Mouse (Mus musculus) kidney, adult 2 months (tissue): Measurements from ENCODE around the gene Zfp988. TPM values are rescaled to one million over a fixed set of nuclear protein-coding genes. Genes with fewer than 3 reads are reported as not detected.
"Not testable (repeated sequence)": the region's sequence is repeated elsewhere in the genome, so short reads cannot be mapped to it uniquely, and the experiment has no call there.

Experiments
- DNase-seq: peaks from one replicate; pipeline ENCODE4 v3.0.0; 2021
- H3K27ac ChIP-seq: fragments of 200-500 bp; 2 replicates; pipeline ENCODE4 v1.5.1; 2012; ENCODE audit warnings: low read depth, low read length, control low read depth, inconsistent platforms; ENCODE audit not compliant: insufficient read depth
- H3K27me3 ChIP-seq: fragments of 200-500 bp; replicated peaks from 2 replicates; pipeline ENCODE4 v1.6.1; 2012; ENCODE audit warnings: mild to moderate bottlenecking, moderate library complexity, low read length, inconsistent platforms; ENCODE audit not compliant: control insufficient read depth, insufficient read depth
- H3K36me3 ChIP-seq: fragments of 200-500 bp; 2 replicates; pipeline ENCODE4 v1.6.1; 2012; ENCODE audit warnings: mild to moderate bottlenecking, moderate library complexity, low read length, inconsistent platforms; ENCODE audit not compliant: control insufficient read depth, insufficient read depth
- H3K4me1 ChIP-seq: fragments of 200-500 bp; 2 replicates; pipeline ENCODE4 v1.6.1; 2011; ENCODE audit warnings: low read length; ENCODE audit not compliant: control insufficient read depth, insufficient read depth
- H3K4me3 ChIP-seq: fragments of 200-500 bp; 2 replicates; pipeline ENCODE4 v1.5.1; 2011; ENCODE audit warnings: mild to moderate bottlenecking, low read depth, low read length, control low read depth; ENCODE audit not compliant: insufficient read depth
- WGBS: fragments of 180-500 bp; shearing (Covaris S2); methylation state at CpG from one replicate; pipeline ENCODE4 v1.1.7; 2018; 5-methylcytosine and 5-hydroxymethylcytosine counted together
- polyA plus RNA-seq: library from polyadenylated mRNA; depleted of rRNA; stranded (reverse); fragments of >200 nt; gene quantifications from 2 replicates; pipeline ENCODE4 v1.2.3, GENCODE M21; 2012

Gene Zfp988
- polyA plus RNA-seq, 1 experiment: not detected

GRCm38 (mm10) chr4:147345061-147345554 is 39.6 kb downstream of the Zfp988 start:
- WGBS: 87% methylated on average over 2 of the region's 2 CpGs
- H3K4me1 ChIP-seq, H3K27ac ChIP-seq, H3K36me3 ChIP-seq, H3K4me3 ChIP-seq, H3K27me3 ChIP-seq: not testable (repeated sequence)
- peak; percentile 21 for DNase-seq

DNA sequence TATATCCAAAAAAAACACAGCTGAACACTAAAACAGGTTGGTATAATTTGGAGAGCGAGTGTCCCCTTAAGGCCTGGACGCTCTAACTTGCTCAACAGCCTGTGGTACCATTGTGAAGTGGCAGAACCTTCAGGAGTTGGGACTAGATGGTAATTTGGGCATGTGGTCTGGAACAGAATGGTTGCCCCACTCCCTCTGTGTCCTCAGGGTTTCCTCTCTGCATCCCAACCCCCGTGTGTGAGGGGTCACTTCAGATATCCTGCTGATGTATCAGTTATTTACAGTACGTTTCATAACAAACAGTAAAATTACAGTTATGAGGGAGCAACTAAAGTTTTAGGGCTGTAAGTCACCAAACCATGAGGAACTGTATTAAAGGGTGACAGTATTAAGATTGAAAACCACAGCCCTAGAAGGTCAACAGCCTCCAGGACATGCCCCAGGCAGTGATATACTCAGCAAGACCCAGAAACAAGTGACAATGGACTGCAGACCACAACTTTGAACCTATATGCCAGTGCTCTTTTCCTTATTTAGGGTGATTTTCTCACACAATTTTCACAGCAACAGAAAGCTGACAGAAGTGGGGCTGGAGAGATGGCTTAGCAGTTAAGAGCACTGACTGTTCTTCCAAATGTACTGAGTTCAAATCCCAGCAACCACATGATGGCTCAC is 41.0 kb downstream of the Zfp988 start:
- WGBS: 61% methylated on average over 4 of the region's 4 CpGs
- H3K36me3 ChIP-seq, H3K4me1 ChIP-seq, H3K27ac ChIP-seq, H3K27me3 ChIP-seq, DNase-seq, H3K4me3 ChIP-seq: not testable (repeated sequence)

GRCm38 (mm10) chr4:147347300-147347699 is 41.8 kb downstream of the Zfp988 start:
- H3K27ac ChIP-seq: not testable (repeated sequence)
- 64% methylated on average over 4 of the region's 4 CpGs for WGBS

DNA sequence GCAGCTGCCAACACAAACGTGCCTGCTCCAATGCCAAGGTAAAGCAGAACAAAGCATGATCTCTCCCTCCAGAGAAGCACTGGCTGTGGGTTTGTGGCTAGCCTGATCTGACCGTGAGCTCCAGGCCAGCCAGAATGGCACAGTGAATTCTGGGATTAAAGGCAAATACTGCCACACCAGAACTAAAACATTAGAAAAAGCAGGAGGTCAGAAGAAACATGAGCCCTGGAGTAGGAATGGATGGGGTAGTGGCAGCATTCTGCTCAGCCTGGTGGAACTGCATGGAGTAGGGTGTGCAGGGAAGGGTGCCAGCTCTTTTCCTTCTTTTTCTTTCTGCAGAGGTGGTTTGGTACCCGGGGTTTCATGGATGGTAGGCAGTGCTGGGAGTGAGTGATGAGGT is 42.4 kb downstream of the Zfp988 start:
- not testable (repeated sequence) for H3K36me3 ChIP-seq, H3K4me1 ChIP-seq, H3K27ac ChIP-seq, H3K4me3 ChIP-seq, H3K27me3 ChIP-seq
- DNase-seq: peak; percentile 9
- 75% methylated on average over 2 of the region's 3 CpGs for WGBS

More at GRCm38 (mm10) chr4:147347300-147347699, 41.8 kb downstream of the Zfp988 start:
- not testable (repeated sequence) for H3K27me3 ChIP-seq, H3K4me3 ChIP-seq, DNase-seq, H3K4me1 ChIP-seq, H3K36me3 ChIP-seq

DNA sequence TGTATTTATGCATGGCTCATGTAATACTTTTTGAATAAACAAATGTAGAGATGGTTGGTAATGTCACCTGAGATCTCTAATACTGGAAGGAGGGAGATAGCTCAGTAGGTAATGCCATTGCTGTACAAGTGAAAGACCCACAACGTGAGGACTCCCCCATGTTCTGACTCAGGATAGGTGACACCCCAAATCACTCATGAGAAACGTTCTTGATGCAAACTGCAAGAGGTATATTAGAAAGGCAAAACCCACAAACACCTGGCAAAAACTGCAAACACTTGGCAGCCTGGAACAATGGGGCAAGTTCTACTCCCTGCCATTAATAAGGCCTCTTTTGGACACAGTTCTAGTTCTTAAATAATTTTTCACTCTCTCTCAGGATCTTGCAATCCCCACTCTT is 42.9 kb downstream of the Zfp988 start:
- not testable (repeated sequence) for DNase-seq, H3K36me3 ChIP-seq, H3K27ac ChIP-seq, H3K4me3 ChIP-seq, H3K4me1 ChIP-seq, H3K27me3 ChIP-seq
- WGBS: 72% methylated on average over 2 of the region's 2 CpGs

- not testable (repeated sequence) for H3K27me3 ChIP-seq, H3K36me3 ChIP-seq, H3K27ac ChIP-seq, H3K4me1 ChIP-seq, H3K4me3 ChIP-seq
- 89% methylated on average over 18 of the region's 19 CpGs for WGBS
- DNase-seq: peak; percentile 10
Observed at GRCm38 (mm10) chr4:147348906-147349686, 43.6 kb downstream of the Zfp988 start.

GRCm38 (mm10) chr4:147349687-147350415 is 44.4 kb downstream of the Zfp988 start:
- WGBS: 81% methylated on average over 9 of the region's 9 CpGs
- peak; percentile 24 for DNase-seq
- H3K4me1 ChIP-seq, H3K36me3 ChIP-seq, H3K27ac ChIP-seq, H3K4me3 ChIP-seq, H3K27me3 ChIP-seq: not testable (repeated sequence)

DNA sequence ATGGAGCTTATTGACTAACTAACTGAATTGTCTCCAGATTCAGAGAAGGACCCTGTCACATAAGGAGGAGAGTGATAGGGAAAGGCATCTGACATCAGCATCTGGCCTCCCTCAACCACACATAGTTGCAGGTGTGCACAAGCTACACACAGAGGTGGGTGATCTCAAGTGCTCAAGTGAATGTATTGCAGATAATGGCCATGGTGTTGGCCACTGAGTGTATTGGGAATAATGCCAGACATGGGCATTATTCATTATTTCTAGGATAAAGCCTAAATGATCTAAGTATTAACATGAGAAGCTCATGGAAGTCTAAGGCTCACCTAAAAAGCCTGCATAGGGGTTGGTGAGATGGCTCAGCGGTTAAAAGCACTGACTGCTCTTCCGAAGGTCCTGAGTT is 45.1 kb downstream of the Zfp988 start:
- peak; percentile 21 for DNase-seq
- not testable (repeated sequence) for H3K27me3 ChIP-seq, H3K4me1 ChIP-seq, H3K27ac ChIP-seq, H3K4me3 ChIP-seq, H3K36me3 ChIP-seq
- 85% methylated on average over 2 of the region's 2 CpGs for WGBS

GRCm38 (mm10) chr4:147351376-147351980 is 46.0 kb downstream of the Zfp988 start:
- not testable (repeated sequence) for H3K27ac ChIP-seq, H3K36me3 ChIP-seq
- 86% methylated on average over 11 of the region's 13 CpGs for WGBS

GRCm38 (mm10) chr4:147353626-147354025 is 48.2 kb downstream of the Zfp988 start:
- not testable (repeated sequence) for H3K27me3 ChIP-seq, H3K27ac ChIP-seq, H3K4me1 ChIP-seq, H3K36me3 ChIP-seq, H3K4me3 ChIP-seq, DNase-seq
- 78% methylated on average over 4 of the region's 4 CpGs for WGBS

More at GRCm38 (mm10) chr4:147351376-147351980, 46.0 kb downstream of the Zfp988 start:
- not testable (repeated sequence) for H3K4me3 ChIP-seq, H3K27me3 ChIP-seq, H3K4me1 ChIP-seq
- DNase-seq: peak; percentile 0
